Mouse (Mus musculus) midbrain, embryonic 13.5 days (tissue): ENCODE results near the gene Prdm2. TPM values are rescaled to one million over a fixed set of nuclear protein-coding genes. Genes with fewer than 3 reads are reported as not detected.

ENCODE experiments used
- ATAC-seq: fragments of 200-750 bp; cut with Nextera tagmentation; 2 replicates; pipeline ENCODE4 v1.8.0; 2017; ENCODE audit warnings: mild to moderate bottlenecking, moderate TSS enrichment, moderate library complexity
- H3K27ac ChIP-seq: fragments of 300-500 bp; sonication (generic); 2 replicates; pipeline ENCODE4 v1.5.1; 2015; ENCODE audit warnings: inconsistent platforms, mild to moderate bottlenecking, moderate library complexity
- H3K27me3 ChIP-seq: fragments of 300-500 bp; sonication (generic); 2 replicates; pipeline ENCODE4 v1.6.1; 2015; ENCODE audit warnings: mild to moderate bottlenecking, inconsistent platforms
- H3K36me3 ChIP-seq: fragments of 300-500 bp; sonication (generic); 2 replicates; pipeline ENCODE4 v1.6.1; 2015; ENCODE audit warnings: mild to moderate bottlenecking, inconsistent platforms
- H3K4me1 ChIP-seq: fragments of 300-500 bp; sonication (generic); replicated peaks from 2 replicates; pipeline ENCODE4 v1.6.1; 2015; ENCODE audit warnings: inconsistent platforms
- H3K4me2 ChIP-seq: fragments of 300-500 bp; sonication (generic); replicated peaks from 2 replicates; pipeline ENCODE4 v1.6.1; 2015; ENCODE audit warnings: moderate library complexity, mild to moderate bottlenecking, inconsistent platforms
- H3K4me3 ChIP-seq: fragments of 300-500 bp; sonication (generic); replicated peaks from 2 replicates; pipeline ENCODE4 v1.5.1; 2015; ENCODE audit warnings: mild to moderate bottlenecking, inconsistent platforms
- H3K9ac ChIP-seq: fragments of 300-500 bp; sonication (generic); replicated peaks from 2 replicates; pipeline ENCODE4 v1.6.1; 2015; ENCODE audit warnings: mild to moderate bottlenecking, inconsistent platforms
- H3K9me3 ChIP-seq: fragments of 300-500 bp; sonication (generic); 2 replicates; pipeline ENCODE4 v1.6.1; 2016; ENCODE audit warnings: mild to moderate bottlenecking, inconsistent platforms
- WGBS: fragments of 180-500 bp; shearing (Covaris S2); methylation state at CpG from one replicate; pipeline ENCODE4 v1.1.7; 2015; 5-methylcytosine and 5-hydroxymethylcytosine counted together
- polyA plus RNA-seq: library from polyadenylated mRNA; unstranded; fragments of >200 nt; fragmentation: Nextera tagmentation; extraction: Ambion mirVana; gene quantifications from 2 replicates; pipeline ENCODE4 v1.2.1, GENCODE M21; 2015

Gene Prdm2
- polyA plus RNA-seq, 1 experiment from 2014 or later = 21.2 TPM

DNA sequence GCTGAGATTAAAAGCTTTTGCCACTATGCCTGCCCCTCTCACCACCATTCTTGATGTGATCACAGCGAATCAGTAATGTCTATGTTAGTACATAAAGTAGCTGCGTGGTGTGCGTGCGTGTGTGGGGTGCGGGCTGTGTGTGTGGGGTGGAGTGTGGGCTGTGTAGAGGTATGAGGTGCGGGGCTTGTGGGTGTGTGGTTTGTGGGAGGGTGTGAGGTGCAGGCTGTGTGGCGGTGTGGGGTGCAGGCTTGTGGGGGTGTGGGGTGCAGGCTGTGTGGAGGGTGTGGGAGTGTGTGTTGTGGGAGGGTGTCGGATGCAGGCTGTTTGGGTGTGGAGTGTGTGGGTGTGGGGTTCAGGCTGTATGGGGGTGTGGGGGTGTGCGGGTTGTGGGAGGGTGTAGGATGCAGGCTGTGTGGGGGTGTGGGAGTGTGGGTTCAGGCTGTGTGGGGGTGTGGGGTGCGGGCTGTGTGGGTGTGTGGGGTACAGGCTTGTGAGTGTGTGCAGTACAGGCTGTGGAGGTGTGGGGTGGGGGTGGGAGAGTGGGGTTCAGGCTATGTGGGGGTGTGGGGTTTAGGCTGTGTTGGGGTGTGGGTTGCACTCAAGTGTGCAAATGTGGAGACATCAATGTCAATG, 19.1 kb upstream of the Prdm2 start:
- Histone ChIP-seq H3K9me3 (no peaks in the 10 kb centered on the region), H3K27me3 (no peaks in the 10 kb centered on the region), H3K27ac (no peak overlapping the region), H3K4me3 (no peak overlapping the region), H3K4me2 (no peak overlapping the region), H3K9ac (no peak overlapping the region), H3K4me1 (no peaks in the 10 kb centered on the region), H3K36me3 (no peaks in the 10 kb centered on the region)
- 93% methylated on average over 10 of the region's 10 CpGs for WGBS
- ATAC-seq = peak; percentile 73; the same call in 1 of the 2 replicates

DNA sequence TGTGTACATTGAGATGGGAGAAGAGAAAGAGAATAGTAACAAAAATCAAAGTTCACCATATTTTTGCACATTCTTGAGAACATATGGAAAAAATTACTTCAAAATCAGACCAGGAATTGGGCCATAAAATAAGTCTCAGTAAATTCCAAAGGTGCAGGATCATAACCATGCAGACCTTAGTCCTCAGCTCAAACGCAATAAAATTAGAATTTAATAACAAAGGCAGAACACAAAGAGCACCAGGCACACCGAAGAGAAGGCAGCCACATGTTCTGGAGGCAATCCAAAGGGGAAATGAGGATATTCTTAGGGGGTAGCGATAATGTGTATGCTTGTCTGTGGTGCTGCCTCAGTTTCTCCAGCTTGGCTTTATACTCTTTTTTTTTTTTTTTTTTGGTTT, 18.3 kb upstream of the Prdm2 start:
- H3K9me3 ChIP-seq = no peaks in the 10 kb centered on the region
- 80% methylated on average over 3 of the region's 3 CpGs for WGBS

DNA sequence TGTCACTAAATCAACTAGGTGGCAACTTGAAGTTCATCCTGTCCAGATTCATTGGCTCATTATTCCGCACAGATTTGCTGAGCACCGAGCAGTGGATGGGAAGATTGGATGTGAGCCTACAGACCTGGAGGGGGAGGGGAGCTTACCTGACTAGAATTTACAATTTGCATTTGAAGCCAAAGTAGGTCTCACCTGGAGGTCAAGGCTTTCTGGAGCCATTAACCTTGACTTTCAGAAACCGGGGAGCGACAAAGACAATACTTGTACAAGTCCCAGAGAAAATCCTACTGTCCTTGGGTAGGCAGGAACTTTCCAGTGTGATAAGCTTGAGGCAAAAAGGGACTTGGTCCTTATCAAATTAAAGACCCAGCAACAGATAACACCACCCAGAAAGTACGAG, 15.2 kb upstream of the Prdm2 start:
- no peak overlapping the region for H3K4me2 ChIP-seq
- WGBS = 83% methylated on average over 5 of the region's 5 CpGs

More for the DNA sequence above, 18.3 kb upstream of the Prdm2 start:
- no peak for ATAC-seq
- H3K27me3 ChIP-seq = no peaks in the 10 kb centered on the region
- H3K27ac ChIP-seq = no peak overlapping the region
- H3K9ac ChIP-seq = no peak overlapping the region
- H3K4me1 ChIP-seq = no peaks in the 10 kb centered on the region
- H3K36me3 ChIP-seq = no peaks in the 10 kb centered on the region
- no peak overlapping the region for H3K4me3 ChIP-seq
- H3K4me2 ChIP-seq = no peak overlapping the region

DNA sequence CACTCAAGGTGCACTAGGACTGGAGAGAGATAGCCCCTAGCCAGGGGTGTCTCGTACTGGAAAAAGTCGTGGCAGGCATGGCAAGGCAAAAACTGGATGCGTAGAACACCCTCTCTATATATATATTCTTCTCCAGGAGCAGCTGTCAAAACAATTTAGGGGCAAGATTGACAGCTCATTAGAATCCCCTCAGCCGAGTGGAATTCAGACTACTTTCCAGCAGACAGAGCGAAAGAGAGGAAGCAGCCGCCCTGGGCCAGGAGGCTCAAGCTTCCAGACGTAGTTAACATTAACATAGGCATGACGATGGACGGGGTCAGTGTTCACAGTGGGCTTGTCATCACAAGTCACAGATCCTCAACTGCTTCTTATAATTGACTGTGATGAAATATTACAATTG, 13.1 kb upstream of the Prdm2 start:
- H3K27me3 ChIP-seq = no peaks in the 10 kb centered on the region
- 42% methylated on average over 9 of the region's 9 CpGs for WGBS
- H3K4me3 ChIP-seq = no peak overlapping the region
- H3K9me3 ChIP-seq = no peaks in the 10 kb centered on the region
- H3K27ac ChIP-seq = no peak overlapping the region
- no peak for ATAC-seq
- no peak overlapping the region for H3K4me2 ChIP-seq
- H3K9ac ChIP-seq = no peak overlapping the region
- H3K36me3 ChIP-seq = no peaks in the 10 kb centered on the region
- H3K4me1 ChIP-seq = no peaks in the 10 kb centered on the region

More for the DNA sequence above, 15.2 kb upstream of the Prdm2 start:
- no peaks in the 10 kb centered on the region for H3K4me1 ChIP-seq
- ATAC-seq = no peak
- no peaks in the 10 kb centered on the region for H3K36me3 ChIP-seq
- no peaks in the 10 kb centered on the region for H3K27me3 ChIP-seq
- no peak overlapping the region for H3K9ac ChIP-seq
- no peak overlapping the region for H3K27ac ChIP-seq
- H3K4me3 ChIP-seq = no peak overlapping the region
- no peaks in the 10 kb centered on the region for H3K9me3 ChIP-seq

DNA sequence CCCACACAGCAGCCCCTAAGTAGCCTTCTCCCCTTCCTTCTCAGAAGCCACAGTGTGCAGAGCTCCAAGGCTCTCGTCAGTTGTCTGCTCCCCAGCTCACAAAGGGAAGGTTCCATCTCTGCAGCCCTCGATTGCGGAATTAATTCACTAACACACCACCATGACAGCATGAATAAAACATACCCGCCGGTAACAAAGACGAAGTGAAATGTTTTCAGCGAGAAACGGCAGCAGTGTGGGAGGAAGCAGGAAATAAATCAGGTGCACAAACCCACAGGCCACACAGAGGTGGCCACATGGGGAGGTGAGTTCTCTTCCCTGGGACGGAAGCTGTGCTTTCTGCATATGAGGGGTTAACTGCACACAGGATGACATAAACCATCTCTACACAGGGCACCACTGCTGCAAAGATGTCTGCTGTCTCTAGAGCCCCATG, 6.5 kb upstream of the Prdm2 start:
- Histone ChIP-seq H3K4me2 (peak overlapping the region; percentile 37), H3K4me1 (peaks cover 7% of the 10 kb centered on the region; the same call in 1 of the 2 replicates), H3K36me3 (no peaks in the 10 kb centered on the region), H3K27me3 (no peaks in the 10 kb centered on the region), H3K4me3 (peak overlapping the region; percentile 4; the same call in 1 of the 2 replicates), H3K9me3 (no peaks in the 10 kb centered on the region), H3K27ac (peak overlapping the region; percentile 83), H3K9ac (no peak overlapping the region; the same call in 1 of the 2 replicates)
- WGBS = 10% methylated on average over 9 of the region's 9 CpGs
- ATAC-seq = peak; percentile 92

DNA sequence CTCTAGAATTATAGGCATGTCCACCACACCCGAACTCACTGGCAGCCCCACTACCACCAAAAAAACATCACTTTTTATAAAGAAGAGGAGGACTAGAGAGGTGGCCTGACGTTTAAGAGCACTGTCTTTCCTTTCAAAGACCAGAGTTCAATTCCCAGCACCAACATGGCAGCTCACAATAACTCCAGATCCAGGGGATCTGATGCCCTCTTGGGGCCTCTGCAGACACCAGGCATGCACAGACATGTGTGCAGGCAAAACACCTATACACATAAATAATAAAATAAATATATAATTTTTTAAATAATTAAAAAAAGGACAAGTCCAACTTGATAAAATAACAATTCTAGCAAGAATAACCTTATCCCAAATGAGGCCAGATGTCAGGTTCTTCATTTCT, 6.1 kb upstream of the Prdm2 start:
- H3K4me1 ChIP-seq = peaks cover 7% of the 10 kb centered on the region; the same call in 1 of the 2 replicates
- 77% methylated on average over 2 of the region's 2 CpGs for WGBS
- no peak for ATAC-seq
- H3K4me2 ChIP-seq = peak overlapping the region; percentile 37; the same call in 1 of the 2 replicates
- peak overlapping the region; percentile 83 for H3K27ac ChIP-seq
- H3K36me3 ChIP-seq = no peaks in the 10 kb centered on the region
- no peaks in the 10 kb centered on the region for H3K27me3 ChIP-seq
- H3K9me3 ChIP-seq = no peaks in the 10 kb centered on the region
- H3K4me3 ChIP-seq = no peak overlapping the region
- no peak overlapping the region; the same call in 1 of the 2 replicates for H3K9ac ChIP-seq

DNA sequence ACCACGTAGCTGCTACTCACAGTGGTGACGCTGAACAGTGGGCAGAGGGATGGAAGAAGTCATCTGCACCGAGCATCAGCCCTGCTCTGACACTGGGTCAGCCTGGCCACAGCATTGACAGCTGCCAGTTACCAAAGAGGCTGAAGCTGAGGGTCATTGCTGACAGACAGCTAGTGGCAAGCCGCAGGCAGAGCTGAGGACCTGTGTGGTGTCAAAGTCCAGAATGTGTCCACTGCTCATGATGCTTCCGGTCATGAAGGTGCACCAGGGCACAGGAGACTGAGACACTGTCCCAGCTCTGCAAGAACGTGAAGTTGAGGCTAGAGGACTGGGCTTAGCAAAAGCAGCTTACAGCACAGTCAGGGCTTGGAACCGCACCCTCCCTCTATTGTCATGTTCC, 4.4 kb upstream of the Prdm2 start:
- Histone ChIP-seq H3K9ac (no peak overlapping the region), H3K4me3 (no peak overlapping the region), H3K27ac (no peak overlapping the region), H3K9me3 (no peaks in the 10 kb centered on the region), H3K27me3 (no peaks in the 10 kb centered on the region), H3K4me1 (peaks cover 12% of the 10 kb centered on the region), H3K36me3 (no peaks in the 10 kb centered on the region), H3K4me2 (no peak overlapping the region)
- no peak for ATAC-seq
- WGBS = 84% methylated on average over 7 of the region's 7 CpGs

DNA sequence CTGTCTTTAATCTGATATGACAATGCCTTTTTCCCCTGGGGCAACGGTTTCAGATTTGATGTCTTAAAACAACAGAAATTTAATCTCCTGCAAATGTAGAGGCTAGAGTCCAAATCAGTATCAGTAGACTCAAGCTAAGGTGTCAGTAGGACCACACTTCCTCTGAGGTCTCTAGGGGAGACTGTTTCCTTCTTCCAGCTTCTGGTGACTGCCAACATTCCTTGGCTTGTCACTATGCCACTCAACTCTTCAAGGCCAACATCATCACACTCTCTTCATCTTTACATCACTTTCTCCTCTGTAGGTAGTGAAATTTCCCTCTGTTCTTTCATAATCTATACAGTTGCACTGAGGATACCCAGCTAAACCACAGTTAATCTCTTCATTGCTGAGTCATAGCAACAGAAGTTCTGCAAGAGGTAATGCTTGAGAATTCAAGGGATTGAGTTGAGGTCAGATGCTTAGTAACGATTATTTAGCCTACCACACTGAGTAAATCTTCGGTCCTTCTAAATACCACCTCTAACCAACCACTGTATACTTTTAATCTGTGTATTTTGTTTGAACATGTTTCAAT, 1.5 kb upstream of the Prdm2 start:
- 92% methylated on average over 3 of the region's 3 CpGs for WGBS
- no peak for ATAC-seq
- H3K27me3 ChIP-seq = no peaks in the 10 kb centered on the region

DNA sequence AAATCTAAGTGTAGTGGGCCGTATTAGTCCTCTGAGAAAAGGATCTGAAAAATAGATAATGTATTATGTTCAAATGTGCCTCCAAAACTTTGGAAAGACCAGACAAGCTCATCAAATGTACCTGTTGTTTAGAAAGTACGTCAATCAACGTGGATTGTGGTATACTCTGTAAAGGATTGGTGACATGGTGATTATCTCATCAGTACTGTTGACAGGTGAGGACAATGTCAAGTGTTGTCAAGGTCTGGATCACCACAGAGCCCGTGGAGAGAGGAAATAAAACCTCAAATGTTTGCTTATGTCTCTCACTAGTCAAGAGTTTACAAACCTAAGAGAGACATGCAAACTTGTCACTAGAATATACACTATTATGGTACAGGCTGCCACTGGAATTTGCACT, 776 bp upstream of the Prdm2 start:
- H3K4me2 ChIP-seq = no peak overlapping the region
- no peaks in the 10 kb centered on the region for H3K9me3 ChIP-seq
- no peak overlapping the region for H3K27ac ChIP-seq
- WGBS = 87% methylated on average over 4 of the region's 4 CpGs
- no peaks in the 10 kb centered on the region for H3K27me3 ChIP-seq
- peaks cover 30% of the 10 kb centered on the region for H3K4me1 ChIP-seq
- ATAC-seq = no peak
- H3K36me3 ChIP-seq = no peaks in the 10 kb centered on the region
- H3K9ac ChIP-seq = no peak overlapping the region
- no peak overlapping the region for H3K4me3 ChIP-seq

More for the DNA sequence above, 1.5 kb upstream of the Prdm2 start:
- Histone ChIP-seq H3K9me3 (no peaks in the 10 kb centered on the region), H3K4me2 (no peak overlapping the region), H3K4me1 (peaks cover 30% of the 10 kb centered on the region), H3K9ac (no peak overlapping the region), H3K27ac (no peak overlapping the region), H3K4me3 (no peak overlapping the region), H3K36me3 (no peaks in the 10 kb centered on the region)

DNA sequence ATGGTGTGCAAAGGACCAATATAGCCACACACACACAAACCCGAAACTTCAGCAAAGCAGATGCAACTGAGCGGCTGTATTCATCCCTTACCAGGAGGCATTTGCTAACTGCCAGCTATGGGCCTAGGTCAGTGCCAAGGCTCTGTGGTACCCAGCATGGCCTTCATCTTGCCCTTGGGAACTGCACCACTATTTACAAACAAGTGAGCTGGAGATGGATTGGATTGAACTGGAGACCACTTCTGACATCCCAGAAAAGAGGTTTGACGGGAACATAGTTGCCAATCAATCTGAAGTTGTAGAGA, 332 bp upstream of the Prdm2 start:
- Histone ChIP-seq H3K4me3 (peak overlapping the region; percentile 65), H3K4me2 (peak overlapping the region; percentile 60), H3K4me1 (peaks cover 30% of the 10 kb centered on the region), H3K36me3 (no peaks in the 10 kb centered on the region), H3K27me3 (no peaks in the 10 kb centered on the region), H3K27ac (peak overlapping the region; percentile 88; the same call in 1 of the 2 replicates), H3K9me3 (no peaks in the 10 kb centered on the region), H3K9ac (no peak overlapping the region)
- ATAC-seq = 0 out of 2 replicates have a peak, but pooled peaks have one; percentile 13
- WGBS = 96% methylated on average over 3 of the region's 3 CpGs

DNA sequence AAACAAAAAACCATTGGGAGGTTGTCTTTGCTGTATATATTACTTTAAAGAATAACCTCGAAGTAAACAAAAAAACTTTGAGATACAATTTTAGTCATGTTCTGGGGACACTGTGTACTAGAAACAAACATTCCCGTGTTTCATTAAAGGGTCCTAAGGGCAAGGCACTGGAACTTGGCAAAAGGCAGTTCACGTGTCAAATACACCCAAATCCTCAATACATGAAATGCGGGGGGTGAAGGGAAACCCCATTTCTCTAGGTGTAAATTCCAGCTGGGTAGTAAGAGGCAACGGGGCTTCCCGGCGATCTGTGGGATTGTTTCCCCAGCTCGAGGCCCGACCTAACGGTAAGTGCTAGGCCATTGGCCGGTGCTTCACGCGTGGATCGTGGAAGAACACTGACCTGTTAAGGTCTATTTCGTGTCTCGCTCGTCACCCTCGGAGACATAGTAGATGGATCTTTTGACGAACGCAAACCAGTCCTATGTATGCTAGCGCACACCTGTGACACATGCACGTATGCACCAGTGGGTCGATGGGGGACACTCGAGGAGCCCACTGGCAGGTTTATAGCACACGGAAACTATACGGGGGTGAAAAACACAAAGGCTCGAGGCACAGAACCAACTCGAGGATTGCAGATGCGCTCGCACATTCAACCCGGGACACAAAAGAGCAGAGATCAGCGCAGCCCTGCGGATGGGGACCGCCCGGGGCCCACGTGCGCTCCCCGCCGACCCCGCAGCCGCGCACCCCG, 1.0 kb downstream of the Prdm2 start:
- Histone ChIP-seq H3K4me1 (peaks cover 30% of the 10 kb centered on the region), H3K27me3 (no peaks in the 10 kb centered on the region), H3K9ac (peak overlapping the region; percentile 87), H3K27ac (peak overlapping the region; percentile 88), H3K4me2 (peak overlapping the region; percentile 60), H3K9me3 (no peaks in the 10 kb centered on the region), H3K36me3 (no peaks in the 10 kb centered on the region), H3K4me3 (peak overlapping the region; percentile 65)
- 7% methylated on average over 43 of the region's 43 CpGs for WGBS
- peak; percentile 79 for ATAC-seq

DNA sequence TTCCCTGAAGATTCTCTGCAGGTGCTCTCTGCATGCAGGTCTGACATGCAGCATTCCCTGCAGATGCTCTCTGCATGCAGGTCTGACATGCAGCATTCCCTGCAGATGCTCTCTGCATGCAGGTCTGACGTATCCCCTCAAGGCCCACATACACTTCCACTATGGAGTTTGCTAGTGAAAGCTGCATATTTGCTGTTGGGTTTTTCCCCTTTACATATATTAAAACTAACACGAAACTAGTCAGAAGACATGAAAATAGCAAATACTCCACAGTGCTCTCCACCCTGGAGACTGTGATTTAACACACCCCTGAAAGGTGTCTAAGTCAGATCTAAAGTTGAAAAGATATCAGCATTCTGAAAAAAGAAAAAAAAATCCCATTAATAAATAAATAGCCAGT, 2.8 kb downstream of the Prdm2 start:
- no peak for ATAC-seq
- Histone ChIP-seq H3K4me1 (peaks cover 30% of the 10 kb centered on the region), H3K27me3 (no peaks in the 10 kb centered on the region), H3K27ac (0 out of 2 replicates have a peak overlapping the region, but pooled peaks have one; percentile 14), H3K4me3 (no peak overlapping the region), H3K36me3 (no peaks in the 10 kb centered on the region), H3K9ac (peak overlapping the region; percentile 48), H3K4me2 (peak overlapping the region; percentile 25), H3K9me3 (no peaks in the 10 kb centered on the region)
- WGBS = 72% methylated on average over 2 of the region's 2 CpGs
